Mouse (Mus musculus) CH12.LX (cell line): ENCODE results near the gene Cep89. TPM values are rescaled to one million over a fixed set of nuclear protein-coding genes. Genes with fewer than 3 reads are reported as not detected.
A peak's percentile ranks its signal among the peaks of the same experiment; 100 is the strongest.

Experiments
- DNase-seq: peaks from one replicate; pipeline ENCODE4 v3.0.0-alpha.2; 2013; ENCODE audit errors: extremely low read depth
- H3K27ac ChIP-seq: 2 replicates; pipeline ENCODE4 v1.5.1; 2012; ENCODE audit warnings: low read depth, mild to moderate bottlenecking, control low read depth, moderate library complexity; ENCODE audit not compliant: insufficient read depth
- H3K27me3 ChIP-seq: replicated peaks from 2 replicates; pipeline ENCODE3; 2012; ENCODE audit warnings: inconsistent platforms
- H3K36me3 ChIP-seq, 2 experiments: replicated peaks in 1 of 2; 2 replicates each; pipeline versions ENCODE3 to v1.6.1; 2012; ENCODE audit warnings: inconsistent platforms in 1 of 2, low read length in 1 of 2, mild to moderate bottlenecking in 1 of 2, mixed read lengths in 1 of 2, moderate library complexity in 1 of 2; ENCODE audit not compliant: control insufficient read depth in 1 of 2, insufficient read depth in 1 of 2
- H3K4me1 ChIP-seq, 2 experiments: 2 replicates each; pipeline ENCODE4 v1.6.1; 2012; ENCODE audit warnings: inconsistent platforms in 1 of 2, moderate library complexity in 1 of 2; ENCODE audit not compliant: insufficient read depth in 2 of 2, control insufficient read depth in 1 of 2
- H3K4me2 ChIP-seq: 2 replicates; pipeline ENCODE4 v1.6.1; 2012; ENCODE audit warnings: low read depth, mild to moderate bottlenecking, control low read depth; ENCODE audit not compliant: poor library complexity, insufficient read depth, severe bottlenecking
- H3K4me3 ChIP-seq, 3 experiments: fragments of 150-350 bp in 1 of 3; sonication (generic) in 1 of 3; replicated peaks in 1 of 3; 2 replicates each; pipeline versions ENCODE3 to v1.5.1; 2011 to 2012; ENCODE audit warnings: low read depth in 2 of 3, low read length in 2 of 3, mild to moderate bottlenecking in 2 of 3, moderate library complexity in 2 of 3, control low read depth in 1 of 3, improper control_type of control experiment in 1 of 3, inconsistent platforms in 1 of 3, mixed read lengths in 1 of 3; ENCODE audit not compliant: poor library complexity in 1 of 3
- H3K79me2 ChIP-seq: replicated peaks from 2 replicates; pipeline ENCODE4 v1.6.1; 2012; ENCODE audit warnings: mild to moderate bottlenecking, moderate library complexity; ENCODE audit not compliant: control insufficient read depth, poor library complexity, insufficient read depth, severe bottlenecking; ENCODE audit errors: extremely low read depth
- H3K9ac ChIP-seq: 2 replicates; pipeline ENCODE4 v1.6.1; 2012; ENCODE audit warnings: low read depth, mild to moderate bottlenecking, control low read depth, moderate library complexity; ENCODE audit not compliant: insufficient read depth
- H3K9me3 ChIP-seq: replicated peaks from 2 replicates; pipeline ENCODE3; 2012; ENCODE audit warnings: low read length, inconsistent platforms, mixed read lengths
- CHD2 ChIP-seq: IDR thresholded peaks from 2 replicates; pipeline ENCODE4 v1.6.1; 2011; ENCODE audit warnings: low read length, improper control_type of control experiment
- CTCF ChIP-seq, 2 experiments: IDR thresholded peaks in 1 of 2; conservative IDR thresholded peaks in 1 of 2; 2 replicates each; pipeline ENCODE4 v1.5.1; 2011 to 2012; ENCODE audit warnings: low read depth in 2 of 2, low read length in 2 of 2, improper control_type of control experiment in 1 of 2, inconsistent platforms in 1 of 2, mild to moderate bottlenecking in 1 of 2, moderate library complexity in 1 of 2
- ELF1 ChIP-seq: IDR thresholded peaks from 2 replicates; pipeline ENCODE4 v1.6.1; 2014; ENCODE audit warnings: low read depth, mild to moderate bottlenecking, inconsistent platforms, low read length, improper control_type of control experiment
- JUN ChIP-seq: IDR thresholded peaks from 2 replicates; pipeline ENCODE4 v1.6.1; 2011; ENCODE audit warnings: low read depth, mild to moderate bottlenecking, low read length, improper control_type of control experiment, moderate library complexity; ENCODE audit not compliant: insufficient read depth
- KAT2A ChIP-seq: IDR thresholded peaks from 2 replicates; pipeline ENCODE4 v1.6.1; 2012; ENCODE audit warnings: low read length, improper control_type of control experiment, inconsistent platforms; ENCODE audit not compliant: insufficient replicate concordance
- MAFK ChIP-seq: IDR thresholded peaks from 2 replicates; pipeline ENCODE4 v1.6.1; 2011; ENCODE audit warnings: low read length, improper control_type of control experiment; ENCODE audit not compliant: insufficient replicate concordance
- MAZ ChIP-seq: IDR thresholded peaks from 2 replicates; pipeline ENCODE4 v1.6.1; 2012; ENCODE audit warnings: low read depth, mild to moderate bottlenecking, inconsistent platforms, low read length, improper control_type of control experiment, moderate library complexity
- MEF2A ChIP-seq: IDR thresholded peaks from 2 replicates; pipeline ENCODE4 v1.6.1; 2014; ENCODE audit warnings: low read depth, mild to moderate bottlenecking, inconsistent platforms, low read length, improper control_type of control experiment, borderline replicate concordance
- MXI1 ChIP-seq: IDR thresholded peaks from 2 replicates; pipeline ENCODE4 v1.6.1; 2011; ENCODE audit warnings: mild to moderate bottlenecking, low read depth, low read length, improper control_type of control experiment
- RAD21 ChIP-seq: IDR thresholded peaks from 2 replicates; pipeline ENCODE4 v1.6.1; 2011; ENCODE audit warnings: low read depth, mild to moderate bottlenecking, low read length, improper control_type of control experiment, moderate library complexity
- SMC3 ChIP-seq: IDR thresholded peaks from 2 replicates; pipeline ENCODE4 v1.6.1; 2011; ENCODE audit warnings: low read depth, low read length, improper control_type of control experiment
- USF1 ChIP-seq: IDR thresholded peaks from 2 replicates; pipeline ENCODE4 v1.6.1; 2014; ENCODE audit warnings: low read depth, mild to moderate bottlenecking, inconsistent platforms, low read length, improper control_type of control experiment
- ZC3H11A ChIP-seq: IDR thresholded peaks from 2 replicates; pipeline ENCODE4 v1.6.1; 2012; ENCODE audit warnings: low read depth, mild to moderate bottlenecking, inconsistent platforms, low read length, improper control_type of control experiment
- ZKSCAN1 ChIP-seq: IDR thresholded peaks from 2 replicates; pipeline ENCODE4 v1.6.1; 2012; ENCODE audit warnings: low read depth, inconsistent platforms, low read length, improper control_type of control experiment, borderline replicate concordance
- ZNF384 ChIP-seq: IDR thresholded peaks from 2 replicates; pipeline ENCODE4 v1.6.1; 2012; ENCODE audit warnings: low read depth, low read length, improper control_type of control experiment, inconsistent platforms
- dilution Hi-C: fragments of 300-500 bp; cut with MboI; formaldehyde crosslinking; loops from 2 replicates; pipeline ENCODE4 v1.14.3; 2020; ENCODE audit warnings: low sequenced_read_pairs; ENCODE audit not compliant: extremely low pct_unique_long_range_greater_than_20kb, extremely low pct_ligation_motif_present
- in situ Hi-C: fragments of 300-500 bp; cut with MboI; formaldehyde crosslinking; loops from 3 replicates; pipeline ENCODE4 v1.14.3; 2019; ENCODE audit warnings: low sequenced_read_pairs, low pct_ligation_motif_present, low pct_unique_long_range_greater_than_20kb, mixed read lengths
- polyA plus RNA-seq: library from polyadenylated mRNA; unstranded; fragments of >175 nt; gene quantifications from 2 replicates; pipeline ENCODE4 v1.2.1, GENCODE M21; 2012; ENCODE audit warnings: low read depth; ENCODE audit not compliant: insufficient read length
- total RNA-seq, 2 experiments: library from RNA; depleted of rRNA; stranded (reverse); fragments of 300-350 nt in 1 of 2; fragments of >200 nt in 1 of 2; gene quantifications; 2 replicates each; pipeline ENCODE4 v1.2.3; 2012 to 2014

Gene Cep89
- total and polyA plus RNA-seq, 3 experiments, result 5.2 to 25.4 (median 12.6) TPM

- H3K4me1 ChIP-seq, result peaks cover 5 to 19% of the 10 kb centered on the region in 2 experiments; a peak in 3 of 4 replicates
- H3K79me2 ChIP-seq, result no peaks in the 10 kb centered on the region
- TF ChIP-seq USF1 (no peak), MAZ (no peak), MXI1 (no peak), ELF1 (peak; percentile 67), MEF2A (no peak), ZNF384 (no peak), MAFK (no peak), CHD2 (no peak)
- H3K27me3 ChIP-seq, result no peaks in the 10 kb centered on the region
- DNase-seq, result peak; percentile 32
- no peak overlapping the region for H3K4me2 ChIP-seq
- peaks cover 2% of the 10 kb centered on the region for H3K9me3 ChIP-seq
- no peaks in the 10 kb centered on the region for H3K36me3 ChIP-seq
- in situ Hi-C loops (loop anchor here (25.0 kb wide), 1 partner anchor 179 kb away; the partner anchor contains the start of gene Nudt19), dilution Hi-C loops (no loop called here)
- no peak overlapping the region for H3K27ac ChIP-seq
- no peak overlapping the region for H3K4me3 ChIP-seq
- H3K9ac ChIP-seq, result no peak overlapping the region
These were observed 14.0 kb upstream of the Cep89 start for GRCm38 (mm10) chr7:35382706-35383353.

DNA sequence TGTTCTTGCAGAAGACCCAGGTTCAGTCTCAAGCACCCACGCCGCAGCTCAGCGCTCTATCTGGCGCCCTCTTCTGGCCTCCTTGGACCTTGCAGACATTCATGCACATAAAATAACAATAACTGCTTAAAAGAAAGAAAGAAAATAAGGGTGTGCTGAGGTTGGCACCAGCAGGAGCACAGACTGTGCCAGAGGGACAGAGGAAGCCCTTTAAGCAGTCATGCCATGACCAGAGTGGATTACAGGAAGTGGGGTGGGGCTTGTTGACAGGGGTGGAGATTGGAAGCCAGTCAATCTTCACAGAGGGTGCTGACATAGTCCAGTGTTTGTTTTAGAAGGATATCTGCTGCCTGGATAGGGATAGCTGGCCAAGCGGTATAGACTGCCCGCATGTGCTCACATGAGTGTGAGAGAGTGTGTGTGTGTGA lies 10.3 kb upstream of the Cep89 start:
- in situ Hi-C loops (loop anchor here (25.0 kb wide), 1 partner anchor 176 kb away; the partner anchor contains the start of gene Nudt19), dilution Hi-C loops (no loop called here)
- H3K9me3 ChIP-seq, result peaks cover 2% of the 10 kb centered on the region
- no peak overlapping the region for H3K4me2 ChIP-seq
- H3K36me3 ChIP-seq, result peaks cover 0 to 2% of the 10 kb centered on the region in 2 experiments
- H3K4me1 ChIP-seq, result peaks cover 0 to 16% of the 10 kb centered on the region in 2 experiments; a peak in 2 of 4 replicates
- no peaks in the 10 kb centered on the region for H3K27me3 ChIP-seq
- no peak overlapping the region for H3K9ac ChIP-seq
- no peak overlapping the region for H3K4me3 ChIP-seq
- no peak for DNase-seq
- TF ChIP-seq ZC3H11A, result no peak
- no peak for TF ChIP-seq KAT2A
- TF ChIP-seq ZNF384, result no peak
- no peak for TF ChIP-seq ZKSCAN1
- TF ChIP-seq CTCF (conservative IDR thresholded peaks at IDR 0.05 in 1 of 2, IDR thresholded peaks at IDR 0.05 in 1 of 2; ENCODE audit: low read depth in 2 of 2, low read length in 2 of 2), result peak; percentile 52 to 55
- peak; percentile 30 for TF ChIP-seq SMC3
- peak; percentile 16 for TF ChIP-seq RAD21
- no peak for TF ChIP-seq MEF2A
- no peak for TF ChIP-seq JUN
- H3K27ac ChIP-seq, result no peak overlapping the region
- no peaks in the 10 kb centered on the region for H3K79me2 ChIP-seq
